Mouse (Mus musculus) heart, postnatal 0 days (tissue): ENCODE results near the gene Slc35c1. TPM values are rescaled to one million over a fixed set of nuclear protein-coding genes. Genes with fewer than 3 reads are reported as not detected.
A peak's percentile ranks its signal among the peaks of the same experiment; 100 is the strongest.

Source experiments
- ATAC-seq: fragments of 200-750 bp; cut with Nextera tagmentation; 2 replicates; pipeline ENCODE4 v1.8.0; 2017; ENCODE audit warnings: low read depth, moderate number of reproducible peaks, moderate library complexity; ENCODE audit not compliant: insufficient read depth
- DNase-seq: peaks from one replicate; pipeline ENCODE4 v3.0.0-alpha.2; 2016; ENCODE audit warnings: low spot score
- H3K27ac ChIP-seq: fragments of 300-500 bp; sonication (generic); 2 replicates; pipeline ENCODE4 v1.5.1; 2014; ENCODE audit warnings: low read depth, mild to moderate bottlenecking
- H3K27me3 ChIP-seq: fragments of 300-500 bp; sonication (generic); 2 replicates; pipeline ENCODE4 v1.6.1; 2014; ENCODE audit warnings: low read length, mixed read lengths; ENCODE audit not compliant: control insufficient read depth, insufficient read depth
- H3K36me3 ChIP-seq: fragments of 300-500 bp; sonication (generic); replicated peaks from 2 replicates; pipeline ENCODE4 v1.6.1; 2014; ENCODE audit warnings: low read length, mixed read lengths; ENCODE audit not compliant: control insufficient read depth, insufficient read depth
- H3K4me1 ChIP-seq: fragments of 300-500 bp; sonication (generic); 2 replicates; pipeline ENCODE4 v1.6.1; 2014; ENCODE audit warnings: antibody characterized with exemption; ENCODE audit not compliant: control insufficient read depth, insufficient read depth
- H3K4me2 ChIP-seq: fragments of 300-500 bp; sonication (generic); 2 replicates; pipeline ENCODE4 v1.6.1; 2014; ENCODE audit warnings: low read depth, mild to moderate bottlenecking, low read length, moderate library complexity
- H3K4me3 ChIP-seq: fragments of 300-500 bp; sonication (generic); 2 replicates; pipeline ENCODE4 v1.5.1; 2014; ENCODE audit warnings: low read depth, low read length
- H3K9ac ChIP-seq: fragments of 300-500 bp; sonication (generic); replicated peaks from 2 replicates; pipeline ENCODE4 v1.6.1; 2014; ENCODE audit warnings: low read depth, low read length, mixed read lengths
- H3K9me3 ChIP-seq: fragments of 300-500 bp; sonication (generic); replicated peaks from 2 replicates; pipeline ENCODE4 v1.6.1; 2016; ENCODE audit warnings: low read length; ENCODE audit not compliant: control insufficient read depth
- CTCF ChIP-seq: IDR thresholded peaks from 2 replicates; pipeline ENCODE4 v1.5.1; 2016; ENCODE audit warnings: antibody characterized with exemption, control low read depth, low read depth
- EP300 ChIP-seq: IDR thresholded peaks from 2 replicates; pipeline ENCODE4 v1.6.1; 2016; ENCODE audit warnings: antibody characterized with exemption, low read depth
- WGBS: fragments of 180-500 bp; shearing (Covaris S2); extraction: QIAGEN DNeasy Blood & Tissue Kit; methylation state at CpG from one replicate; pipeline ENCODE4 v1.1.7; 2014; 5-methylcytosine and 5-hydroxymethylcytosine counted together
- polyA plus RNA-seq: library from polyadenylated mRNA; unstranded; fragments of >200 nt; fragmentation: Nextera tagmentation; extraction: Ambion mirVana; gene quantifications from 2 replicates; pipeline ENCODE4 v1.2.1, GENCODE M21; 2015
- total RNA-seq: library from RNA; depleted of rRNA; stranded (reverse); fragments of >200 nt; gene quantifications from 2 replicates; pipeline ENCODE4 v1.2.3, GENCODE M21; 2014; ENCODE audit warnings: low replicate concordance; rRNA removed

Gene Slc35c1
- total RNA-seq (2.7 and 4.6 TPM in 2 replicates), polyA plus RNA-seq (5.0 and 5.1 TPM in 2 replicates)

GRCm38 (mm10) chr2:92459921-92460707 lies at the start of gene Slc35c1:
Gene Slc35c1 (minus strand): TSS chr2:92460538.
- 2% methylated on average over 33 of the region's 34 CpGs for WGBS
- Histone ChIP-seq H3K4me1 (peaks cover 26% of the 10 kb centered on the region), H3K36me3 (no peaks in the 10 kb centered on the region), H3K27ac (peak within 1 kb of the TSS; percentile 75), H3K4me3 (peak within 1 kb of the TSS; percentile 85), H3K9ac (peak within 1 kb of the TSS; percentile 73), H3K9me3 (no peaks in the 10 kb centered on the region), H3K27me3 (no peaks in the 10 kb centered on the region), H3K4me2 (peak within 1 kb of the TSS; percentile 90)
- no peak for DNase-seq
- TF ChIP-seq EP300: no peak
- no peak for TF ChIP-seq CTCF
- ATAC-seq: 0 out of 2 replicates have a peak, but pooled peaks have one; percentile 10

- Histone ChIP-seq H3K4me2 (no peak overlapping the region), H3K36me3 (no peaks in the 10 kb centered on the region), H3K27ac (no peak overlapping the region), H3K9me3 (0 out of 2 replicates have a peak, but pooled peaks cover 2% of the 10 kb centered on the region), H3K4me1 (no peaks in the 10 kb centered on the region), H3K4me3 (no peak overlapping the region), H3K9ac (no peak overlapping the region), H3K27me3 (no peaks in the 10 kb centered on the region)
- DNase-seq: no peak
- WGBS: 85% methylated on average over 7 of the region's 7 CpGs
- TF ChIP-seq EP300: no peak
- no peak for ATAC-seq
Observed at GRCm38 (mm10) chr2:92505291-92505690, 45.0 kb upstream of the Slc35c1 start.

DNA sequence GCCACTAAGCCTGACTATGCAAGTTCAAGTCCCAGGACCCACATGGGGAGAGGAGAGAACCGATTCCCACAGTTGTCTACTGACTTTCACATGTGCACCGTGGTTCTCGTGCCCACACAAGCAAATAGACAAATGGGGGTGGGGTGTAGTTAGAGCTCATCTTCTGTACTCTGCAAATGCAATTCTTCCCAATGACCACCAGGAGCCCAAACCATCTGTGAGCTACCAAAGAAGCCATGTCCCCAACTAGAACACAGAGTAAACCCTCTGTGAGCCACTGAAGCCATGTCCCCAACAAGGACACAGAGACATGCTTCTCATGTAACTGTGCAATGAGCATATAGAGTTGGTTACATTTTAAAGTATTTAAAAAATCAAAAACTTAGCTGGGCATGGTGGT lies 43.1 kb upstream of the Slc35c1 start:
- TF ChIP-seq EP300: no peak
- no peak for TF ChIP-seq CTCF
- H3K4me1 ChIP-seq: no peaks in the 10 kb centered on the region
- DNase-seq (no peak), ATAC-seq (no peak)
- no peak overlapping the region for H3K4me2 ChIP-seq
- no peak overlapping the region for H3K9ac ChIP-seq
- no peaks in the 10 kb centered on the region for H3K9me3 ChIP-seq
- no peaks in the 10 kb centered on the region for H3K27me3 ChIP-seq
- no peak overlapping the region for H3K27ac ChIP-seq
- no peak overlapping the region for H3K4me3 ChIP-seq
- 75% methylated on average over 3 of the region's 3 CpGs for WGBS
- no peaks in the 10 kb centered on the region for H3K36me3 ChIP-seq

DNA sequence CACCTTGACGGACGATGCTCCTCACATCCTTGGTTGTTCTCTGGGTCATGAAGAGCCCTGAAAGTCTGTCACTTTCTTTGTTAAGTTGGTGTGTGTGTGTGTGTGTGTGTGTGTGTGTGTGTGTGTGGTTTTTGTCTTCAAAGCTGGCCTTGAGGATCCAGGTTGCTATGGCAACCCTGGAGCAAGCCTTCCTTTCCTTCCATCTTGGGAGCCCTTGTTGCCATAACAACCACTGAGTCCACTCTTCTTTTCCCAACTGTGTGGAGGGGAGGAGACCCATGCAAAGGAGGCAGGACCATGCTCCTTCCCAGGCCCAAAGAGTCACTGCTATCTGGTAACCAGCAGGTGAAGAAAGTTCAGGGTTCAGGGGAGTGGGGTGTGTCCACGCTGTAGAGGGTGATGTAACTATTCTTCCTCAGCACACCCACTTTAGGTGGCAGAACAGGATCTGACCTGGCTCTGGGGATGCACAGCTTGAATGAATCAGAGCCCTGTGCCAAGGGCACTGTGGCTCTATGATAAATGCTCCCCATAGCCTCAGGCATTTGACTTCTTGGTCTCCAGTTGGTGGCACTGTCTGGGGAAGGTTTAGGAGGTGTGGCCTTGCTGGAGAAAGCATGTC lies 39.5 kb upstream of the Slc35c1 start:
- no peak overlapping the region for H3K4me3 ChIP-seq

GRCm38 (mm10) chr2:92497112-92497511 lies 36.8 kb upstream of the Slc35c1 start:
- H3K9ac ChIP-seq: no peak overlapping the region
- WGBS: 65% methylated on average over 5 of the region's 5 CpGs
- H3K27me3 ChIP-seq: no peaks in the 10 kb centered on the region
- DNase-seq (no peak), ATAC-seq (no peak)
- peaks cover under 1% of the 10 kb centered on the region; the same call in 1 of the 2 replicates for H3K4me1 ChIP-seq
- no peak overlapping the region for H3K4me3 ChIP-seq
- H3K9me3 ChIP-seq: no peaks in the 10 kb centered on the region
- no peak for TF ChIP-seq CTCF
- TF ChIP-seq EP300: no peak
- no peak overlapping the region for H3K4me2 ChIP-seq
- H3K36me3 ChIP-seq: no peaks in the 10 kb centered on the region
- no peak overlapping the region for H3K27ac ChIP-seq

More for the DNA sequence above, 39.5 kb upstream of the Slc35c1 start:
- H3K4me2 ChIP-seq: no peak overlapping the region
- no peaks in the 10 kb centered on the region for H3K36me3 ChIP-seq
- no peak overlapping the region for H3K9ac ChIP-seq
- H3K27ac ChIP-seq: no peak overlapping the region
- no peak for ATAC-seq
- WGBS: 83% methylated on average over 3 of the region's 3 CpGs
- no peak for DNase-seq
- H3K27me3 ChIP-seq: no peaks in the 10 kb centered on the region
- H3K9me3 ChIP-seq: no peaks in the 10 kb centered on the region
- TF ChIP-seq EP300 (no peak), CTCF (no peak)
- H3K4me1 ChIP-seq: no peaks in the 10 kb centered on the region; the same call in 1 of the 2 replicates
